Mouse (Mus musculus): ENCODE measurements around the gene Med24. TPM values are rescaled to one million over a fixed set of nuclear protein-coding genes. Genes with fewer than 3 reads are reported as not detected.
A peak's percentile ranks its signal among the peaks of the same experiment; 100 is the strongest.
"Not testable (repeated sequence)": the region's sequence is repeated elsewhere in the genome, so short reads cannot be mapped to it uniquely, and the experiment has no call there.

The Med24 gene
- total RNA-seq, 2 experiments from 2014 or later, result 46.9 to 52.0 TPM

DNA sequence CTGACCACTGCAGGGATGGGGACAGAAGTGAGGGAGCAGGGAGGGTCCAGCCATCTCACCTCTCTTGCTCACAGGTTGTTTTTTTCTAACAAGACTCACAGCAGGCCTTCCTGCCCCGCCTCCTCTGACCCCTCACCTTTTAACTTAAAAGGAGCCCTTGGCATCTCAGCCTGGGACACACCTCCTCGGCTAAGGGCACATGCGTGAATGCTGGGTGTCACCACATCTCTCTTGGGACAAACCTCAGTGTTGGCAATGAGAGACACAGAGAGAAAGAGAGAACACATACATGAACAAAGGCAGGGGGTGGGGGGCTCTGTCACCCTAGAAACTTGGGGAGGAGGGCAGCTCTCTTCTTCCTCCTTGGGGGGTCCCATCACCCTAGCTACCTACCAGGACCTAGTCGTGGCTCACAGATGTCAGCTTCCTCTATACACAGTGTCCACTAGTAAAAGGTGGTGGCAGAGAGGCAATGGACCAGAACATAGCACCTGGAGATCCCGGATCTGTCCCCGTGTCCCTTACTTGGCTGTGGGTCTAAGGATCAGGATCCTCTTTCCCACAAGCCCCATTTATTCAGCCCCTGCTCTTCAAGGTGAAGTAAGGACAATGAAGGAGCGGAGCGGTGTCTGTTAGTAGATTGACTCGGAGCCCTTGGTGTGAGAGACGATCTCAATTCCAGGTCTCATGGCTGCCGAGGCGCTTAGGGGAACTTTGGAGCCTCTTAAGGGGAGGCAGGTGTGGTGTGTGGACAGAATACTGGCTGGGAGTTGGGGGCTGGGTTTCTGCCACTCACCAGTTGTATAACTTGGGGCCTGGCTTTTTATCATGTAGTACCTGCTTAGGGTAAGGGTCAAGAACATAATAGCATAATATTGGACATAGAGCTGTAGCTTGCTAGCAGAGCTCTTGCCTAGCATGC lies 17.0 kb upstream of the Med24 start:
- no peak for DNase-seq

GRCm38 (mm10) chr11:98744456-98745019 lies 15.3 kb upstream of the Med24 start:
- peak in 1 of 2 experiments; percentile 31 for DNase-seq

DNA sequence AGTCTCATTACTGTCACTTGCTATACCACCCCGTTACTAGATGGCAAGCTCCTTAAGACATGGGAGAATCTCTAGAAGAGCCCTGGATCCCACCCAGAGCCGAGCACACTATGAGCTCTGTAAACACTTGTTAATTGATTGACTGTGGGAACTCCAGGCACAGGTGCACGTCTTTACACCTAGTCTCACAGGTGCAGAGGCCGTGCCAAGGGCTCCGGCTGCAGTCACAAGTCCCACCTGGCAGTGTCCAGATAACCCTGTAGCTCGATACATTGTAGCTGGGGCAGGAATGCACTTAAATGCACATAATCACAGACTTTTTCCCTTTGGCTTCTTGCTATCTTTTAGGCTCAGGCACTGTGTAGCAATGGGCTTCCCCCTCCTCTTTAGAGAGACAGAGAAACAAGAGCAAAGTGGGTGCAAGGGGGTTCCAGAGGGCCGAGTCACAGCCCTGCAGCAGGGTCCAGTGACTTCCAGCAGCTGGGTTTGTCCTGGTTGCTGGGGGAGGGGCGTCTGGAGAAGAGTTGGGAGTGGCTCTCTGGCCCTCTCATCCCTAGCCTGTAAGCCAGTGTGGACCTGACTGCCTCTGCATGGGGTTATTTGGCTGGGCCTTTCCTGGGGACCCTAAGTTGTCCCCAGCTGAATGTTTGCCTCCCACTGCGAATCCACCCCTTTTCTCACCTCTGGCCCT lies 14.6 kb upstream of the Med24 start:
- DNase-seq, result peak; percentile 51 to 73

- DNase-seq, result peak; percentile 67 to 69
Observed at GRCm38 (mm10) chr11:98742397-98743291, 13.4 kb upstream of the Med24 start.

DNA sequence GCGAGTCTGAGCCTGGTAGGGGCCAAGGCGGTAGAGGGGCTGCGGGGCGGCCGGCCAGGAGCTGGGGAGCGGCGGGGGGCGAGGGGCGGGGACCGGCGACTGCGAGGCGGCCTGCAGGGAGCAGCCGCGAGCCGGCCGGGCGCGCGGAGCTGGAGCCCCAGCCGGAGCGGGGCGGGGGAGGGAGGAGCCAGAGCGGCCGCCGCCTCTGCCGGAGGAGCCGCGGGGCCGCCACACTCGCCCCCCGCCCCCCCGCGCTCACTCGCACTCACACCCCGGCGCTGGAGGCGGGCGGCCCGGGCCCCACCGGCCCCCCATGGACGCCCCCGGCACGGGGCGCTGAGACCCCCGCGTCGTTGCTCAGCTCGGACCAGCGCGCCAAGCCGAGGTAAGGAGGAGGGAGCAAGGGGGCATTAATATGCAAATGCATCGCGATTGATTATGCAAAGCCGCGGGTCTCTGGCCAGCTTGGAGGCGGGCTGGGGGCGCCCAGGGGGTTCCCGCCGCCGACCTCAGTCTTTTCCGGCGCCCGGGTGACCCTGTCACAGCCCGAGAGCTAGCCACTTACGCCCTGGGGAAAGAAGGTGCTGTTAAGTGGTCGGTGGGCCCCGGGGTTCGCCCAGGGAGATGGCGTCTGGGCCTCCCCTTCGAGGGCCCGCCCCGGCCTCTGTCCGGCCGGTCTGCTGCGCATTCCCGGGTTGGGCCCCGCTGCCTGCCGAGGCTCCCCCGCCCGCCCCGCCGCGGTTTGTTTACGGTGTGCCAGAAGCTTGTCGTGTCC lies 12.6 kb upstream of the Med24 start:
- peak; percentile 89 to 95 for DNase-seq

DNA sequence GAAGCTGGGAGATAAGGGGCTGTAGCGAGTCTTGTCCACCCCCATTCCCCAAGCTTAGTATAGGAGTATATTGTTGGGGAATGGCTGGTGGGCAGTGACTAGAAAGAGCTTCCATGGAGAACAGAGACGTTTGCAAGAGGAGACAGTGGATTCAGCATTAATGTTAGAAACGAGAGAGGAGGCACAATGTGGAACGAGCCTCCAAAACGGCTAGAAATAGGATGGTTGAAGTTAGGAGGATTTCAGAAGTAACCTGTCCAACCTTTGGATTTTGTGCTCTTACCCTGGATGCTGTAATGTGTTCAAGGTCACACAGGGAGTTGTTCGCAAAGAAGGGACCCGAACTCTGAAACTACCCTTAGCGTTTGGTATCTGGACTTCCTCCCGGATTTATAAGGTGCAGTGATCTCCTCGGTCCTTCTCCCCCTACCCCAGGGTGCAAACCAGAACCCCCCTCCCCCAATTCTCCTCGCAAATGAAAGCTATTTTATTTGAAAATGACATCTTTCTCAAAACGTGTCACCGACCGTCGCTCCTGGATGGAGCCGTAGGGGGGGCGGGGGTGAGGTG lies 11.9 kb upstream of the Med24 start:
- DNase-seq, result no peak

GRCm38 (mm10) chr11:98740393-98741050 lies 11.3 kb upstream of the Med24 start, which contains the start of gene Thra:
Gene Thra, plus strand, starts transcription at chr11:98740638.
- peak; percentile 79 to 84 for DNase-seq

DNA sequence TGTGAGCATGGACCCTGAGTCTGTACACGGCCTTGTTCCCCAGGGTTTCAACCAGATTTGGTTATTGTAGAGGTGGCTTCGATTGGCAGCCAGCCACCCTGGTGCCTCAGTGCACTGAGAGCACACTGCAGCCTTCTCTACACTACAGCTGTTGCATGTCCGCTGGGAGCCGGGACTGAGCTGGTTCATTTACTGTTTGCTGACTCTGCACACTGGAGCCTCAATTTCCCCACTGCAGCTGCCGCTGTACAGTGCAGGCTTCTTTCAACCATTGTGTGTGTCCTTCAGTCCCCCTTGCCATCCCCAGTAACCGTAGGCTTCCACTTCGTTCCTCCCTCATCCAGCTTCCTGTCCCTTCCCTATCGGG lies 10.8 kb upstream of the Med24 start:
- DNase-seq, result no peak

GRCm38 (mm10) chr11:98738925-98739324 lies 9.7 kb upstream of the Med24 start:
- no peak for DNase-seq

GRCm38 (mm10) chr11:98738428-98738911 lies 9.2 kb upstream of the Med24 start:
- DNase-seq, result no peak

- DNase-seq, result not testable (repeated sequence)
Observed at GRCm38 (mm10) chr11:98737220-98737619, 8.0 kb upstream of the Med24 start.

DNA sequence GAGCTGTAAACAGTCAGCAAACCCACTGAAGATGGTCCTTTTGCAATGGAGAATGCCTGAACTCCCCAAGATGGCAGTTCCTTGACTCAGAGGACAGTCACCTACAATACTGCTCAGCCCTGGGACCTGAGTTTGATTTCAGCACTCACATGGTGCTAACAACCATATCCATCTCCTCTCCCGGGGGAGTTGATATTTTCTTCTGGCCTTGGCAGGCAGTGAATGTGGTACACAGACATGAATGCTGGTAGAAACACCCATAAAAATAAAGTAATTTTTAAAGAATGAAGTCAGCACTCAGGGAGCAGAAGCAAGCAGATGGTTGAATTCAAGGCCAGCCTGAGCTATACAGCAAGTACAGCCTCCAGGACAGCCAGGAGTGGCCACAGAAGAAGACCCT lies 6.9 kb upstream of the Med24 start:
- no peak for DNase-seq

- no peak for DNase-seq
Observed at GRCm38 (mm10) chr11:98735111-98735510, 5.9 kb upstream of the Med24 start.

- DNase-seq, result no peak
Observed at GRCm38 (mm10) chr11:98734020-98734419, 4.8 kb upstream of the Med24 start.

DNA sequence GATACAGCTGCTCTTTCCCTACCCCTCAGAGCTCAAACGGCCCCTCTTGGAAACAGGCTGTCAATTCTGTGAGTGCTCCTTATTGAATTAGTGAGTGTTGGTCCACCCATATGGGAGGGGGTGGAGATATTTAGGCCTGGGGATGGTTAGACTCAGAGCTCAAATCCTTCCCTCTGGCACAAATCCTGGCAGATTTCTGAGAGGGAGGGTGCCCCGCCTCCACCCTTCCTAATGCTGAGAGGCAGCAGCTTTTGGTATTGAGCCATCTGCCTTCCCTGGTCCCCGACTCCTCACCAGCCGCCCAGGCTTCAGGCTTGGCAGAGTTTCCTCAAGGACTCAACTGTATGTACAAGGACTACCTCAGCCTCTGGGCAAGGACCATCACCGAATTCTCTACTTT lies 1.9 kb upstream of the Med24 start:
- DNase-seq, result peak; percentile 61 to 66

DNA sequence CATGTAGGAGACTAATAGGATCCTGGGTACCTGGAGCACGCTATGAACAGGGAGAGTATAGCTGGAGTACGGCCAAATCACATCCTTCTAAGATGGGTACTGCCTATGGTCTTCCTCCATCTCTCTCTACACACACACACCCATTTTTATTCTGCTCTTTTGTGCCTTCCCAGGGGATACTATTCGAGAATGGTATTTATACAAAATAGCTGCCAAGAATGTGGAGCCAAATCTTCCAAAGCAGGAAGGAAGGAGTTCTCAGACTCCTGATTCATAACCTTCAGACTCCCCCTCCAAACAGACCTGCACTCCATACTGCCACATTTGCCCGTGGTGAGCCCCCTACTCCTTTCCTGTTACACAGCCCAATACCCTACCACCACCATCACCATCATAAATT lies 1.5 kb upstream of the Med24 start:
- DNase-seq, result no peak

- no peak for DNase-seq
Observed at GRCm38 (mm10) chr11:98725926-98726506, 3.2 kb downstream of the Med24 start.

- no peak for DNase-seq
Observed at GRCm38 (mm10) chr11:98723098-98723497, 6.1 kb downstream of the Med24 start.

DNA sequence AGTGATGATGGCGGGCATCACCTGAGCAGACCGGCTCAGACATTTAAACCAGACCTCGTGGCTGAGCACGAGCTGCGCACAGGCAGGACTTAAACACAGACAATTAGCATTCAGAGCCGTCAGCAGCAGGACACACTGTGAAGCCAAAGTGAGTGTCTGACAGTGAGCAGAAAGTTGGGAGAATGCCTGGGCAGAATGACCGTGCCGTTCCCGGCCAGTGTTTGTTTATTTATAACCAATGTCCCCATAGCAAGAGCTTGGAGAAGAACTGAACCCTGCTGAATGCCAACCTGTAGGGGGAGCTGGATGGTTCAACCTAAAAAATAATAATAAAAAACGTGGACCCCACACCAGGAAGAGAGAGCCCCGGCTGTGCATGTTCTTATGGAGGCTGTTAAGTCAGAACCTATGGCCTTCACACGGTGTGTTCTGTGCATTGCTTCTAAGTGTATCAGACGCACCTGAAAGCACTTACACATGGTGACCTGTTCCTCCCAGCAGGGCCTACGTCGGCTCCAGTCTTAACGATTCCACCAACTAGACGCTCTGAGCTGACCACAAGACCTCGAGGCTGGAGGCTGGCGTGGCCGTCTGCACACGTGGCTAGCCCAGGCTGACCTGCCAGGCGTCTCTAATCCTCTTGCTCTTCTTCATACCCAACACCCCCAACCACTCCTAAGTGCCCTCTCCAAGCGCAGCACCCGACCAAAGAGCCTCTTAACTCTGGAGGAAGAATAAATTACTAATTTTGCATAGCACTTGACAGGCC lies 7.6 kb downstream of the Med24 start:
- DNase-seq, result peak; percentile 50 to 65
